In the genomic region with DNA sequence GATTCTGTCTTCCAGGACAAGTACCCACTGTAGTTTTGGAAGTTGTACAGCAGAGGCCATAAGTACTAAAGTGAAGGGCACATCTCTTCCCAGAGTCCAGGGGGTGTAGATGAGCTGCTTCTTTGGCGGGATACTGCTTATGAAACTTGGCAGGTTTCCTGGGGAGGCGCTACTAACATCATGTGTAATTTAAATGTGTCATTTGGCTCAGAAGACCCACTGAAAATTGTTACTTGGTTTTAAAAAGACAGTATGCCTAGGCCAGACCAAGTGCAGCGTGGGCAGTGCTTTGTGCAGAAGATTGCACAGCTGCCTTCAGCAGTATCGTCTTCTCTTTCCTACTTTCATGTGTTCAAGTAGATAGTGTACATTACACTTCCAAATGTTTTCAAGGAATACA, we compare ENCODE assay signal across 9 mouse cellular contexts. TPM values are rescaled to one million over a fixed set of nuclear protein-coding genes. Genes with fewer than 3 reads are reported as not detected.
DNase-seq lines count a peak whose midpoint lies in the region; ATAC-seq and TF ChIP-seq lines count a peak whose summit lies in the region.
"Had no signal": no experiment of that assay in that cellular context is flagged by ENCODE, and none has a peak within 500 bp of the region (broad histone marks: within the 10 kb centered on the region; RNA-seq: fewer than 3 reads in every experiment).

No protein-coding gene starts in this region.

- TF ChIP-seq POLR2A in thymus, adult 2 months (IDR thresholded peaks at IDR 0.05; ENCODE audit: control insufficient read depth, extremely low read depth, insufficient read depth, low read length, poor library complexity), result no peak

- no peak overlapping the region for H3K4me3 ChIP-seq in lung, embryonic 15.5 days
- no peak overlapping the region for H3K4me3 ChIP-seq in thymus, adult 2 months (ENCODE audit: control insufficient read depth, insufficient read depth, low read length)

- H3K9ac ChIP-seq in lung, embryonic 15.5 days, result no peak overlapping the region

- no peaks in the 10 kb centered on the region for H3K9me3 ChIP-seq in lung, embryonic 15.5 days

- peak; percentile 19 for DNase-seq in adrenal gland, postnatal 10 days
- no peak for DNase-seq in adrenal gland, postnatal 4 days (ENCODE audit: low spot score in 2 of 2)
- DNase-seq in urinary bladder, postnatal 14 days (ENCODE audit: low spot score), result peak; percentile 25
- no peak for DNase-seq in urinary bladder, postnatal 10 days (ENCODE audit: low spot score)
- no peak for DNase-seq in thymus, adult 2 months

- TF ChIP-seq CTCF in thymus, adult 2 months (IDR thresholded peaks at IDR 0.05; ENCODE audit: borderline replicate concordance, control insufficient read depth, extremely low read depth, insufficient read depth, low read length, poor library complexity), result no peak

- peaks cover 4% of the 10 kb centered on the region; the same call in 1 of the 2 replicates for H3K4me1 ChIP-seq in lung, embryonic 15.5 days
- H3K4me1 ChIP-seq in thymus, adult 2 months (replicated peaks; ENCODE audit: control insufficient read depth, insufficient read depth, low read length), result no peaks in the 10 kb centered on the region

- 57% methylated on average over 4 of the region's 4 CpGs for WGBS in lung, embryonic 15.5 days
- 92% methylated on average over 4 of the region's 4 CpGs for WGBS in thymus, adult 2 months

- no peaks in the 10 kb centered on the region for H3K27me3 ChIP-seq in lung, embryonic 15.5 days
- no peaks in the 10 kb centered on the region for H3K27me3 ChIP-seq in thymus, adult 2 months (ENCODE audit: control insufficient read depth, insufficient read depth, low read length)

- no peak overlapping the region for H3K4me2 ChIP-seq in lung, embryonic 15.5 days

- no peaks in the 10 kb centered on the region for H3K36me3 ChIP-seq in lung, embryonic 15.5 days
- peaks cover 46% of the 10 kb centered on the region for H3K36me3 ChIP-seq in thymus, adult 2 months (ENCODE audit: control insufficient read depth, insufficient read depth, low read length)

- peak overlapping the region; percentile 53; the same call in 1 of the 2 replicates for H3K27ac ChIP-seq in lung, embryonic 15.5 days
- no peak overlapping the region; the same call in 1 of the 2 replicates for H3K27ac ChIP-seq in thymus, adult 2 months (ENCODE audit: control insufficient read depth, insufficient read depth, low read length)

- no peak for ATAC-seq in lung, embryonic 15.5 days (ENCODE audit: borderline replicate concordance, extremely low read depth, low FRiP score, low TSS enrichment)
- no peak for ATAC-seq in megakaryocyte, adult 5-6 weeks (ENCODE audit: poor library complexity, severe bottlenecking)
- ATAC-seq in monocyte, adult 5-6 weeks (replicated peaks; ENCODE audit: insufficient number of reproducible peaks, low FRiP score, low TSS enrichment, poor library complexity, severe bottlenecking), result no peak

RNA-seq across cellular contexts. Expression of a gene that starts 44.5 kb away (rescaled TPM):
- total RNA-seq in adrenal gland, postnatal 10 days (2021), result 10 to 100 TPM; 42.2 to 46.8 TPM
- total RNA-seq in adrenal gland, postnatal 4 days (2021), result 10 to 100 TPM; 44.7 to 53.2 TPM
- polyA plus RNA-seq in lung, embryonic 15.5 days (2015; fragmentation: Nextera tagmentation; extraction: Ambion mirVana), result 20.9 and 21.5 TPM in 2 replicates
- 44.7 and 46.6 TPM in 2 replicates for total RNA-seq in megakaryocyte, adult 5-6 weeks (2015)
- total RNA-seq in megakaryocyte, adult 5-6 weeks (2017), result 49.9 and 65.6 TPM in 2 replicates
- 20.4 and 23.0 TPM in 2 replicates for polyA plus RNA-seq in thymus, adult 2 months (2012; rRNA removed)
- 96.6 to 130 TPM (median 98.1 TPM) in 3 replicates for total RNA-seq in monocyte, adult 5-6 weeks (2017)

RNA-seq across cellular contexts. Expression of a gene that starts 50.4 kb away (rescaled TPM):
- not detected for total RNA-seq in adrenal gland, postnatal 10 days (2021)
- total RNA-seq in adrenal gland, postnatal 4 days (2021), result not detected
- not detected in 2 replicates for polyA plus RNA-seq in lung, embryonic 15.5 days (2015; fragmentation: Nextera tagmentation; extraction: Ambion mirVana)
- total RNA-seq in megakaryocyte, adult 5-6 weeks (2015), result not detected in 2 replicates
- total RNA-seq in megakaryocyte, adult 5-6 weeks (2017), result not detected in 2 replicates
- polyA plus RNA-seq in thymus, adult 2 months (2012; rRNA removed), result not detected in 2 replicates
- not detected in 3 replicates for total RNA-seq in monocyte, adult 5-6 weeks (2017)
- total RNA-seq: gastrocnemius, postnatal 36 days had no signal

Comparison
In these comparisons a context has a peak if more than half of its experiments do, and no peak if none do; other contexts are left out.
1. DNase-seq: peak in adrenal gland, postnatal 10 days (single experiment) and urinary bladder, postnatal 14 days (single experiment); none in adrenal gland, postnatal 4 days (0 of 2), urinary bladder, postnatal 10 days (single experiment) and thymus, adult 2 months (single experiment).